In the genomic region with DNA sequence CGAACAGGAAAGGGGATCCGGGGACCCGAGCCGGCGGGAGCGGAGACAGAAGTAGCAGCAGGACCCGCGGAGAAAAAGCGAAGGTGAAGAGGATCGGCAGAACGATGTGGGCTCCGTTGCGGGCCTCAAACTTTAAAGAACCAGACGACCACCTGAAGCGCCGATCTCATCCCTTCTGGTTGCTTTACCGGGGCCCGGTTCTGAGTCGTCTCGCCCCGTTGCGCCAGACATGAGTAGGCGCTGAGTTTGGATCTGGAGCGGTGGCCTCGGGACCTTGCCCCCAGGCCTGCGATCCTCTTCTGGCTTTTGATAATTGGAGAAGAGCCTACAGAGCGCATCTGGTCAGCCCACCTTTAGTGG, we compare ENCODE assay signal across 9 mouse cellular contexts. TPM values are rescaled to one million over a fixed set of nuclear protein-coding genes. Genes with fewer than 3 reads are reported as not detected.
DNase-seq lines count a peak whose midpoint lies in the region; ATAC-seq lines count a peak whose summit lies in the region.
"Had no signal": no experiment of that assay in that cellular context is flagged by ENCODE, and none has a peak within 500 bp of the region (broad histone marks: within the 10 kb centered on the region; RNA-seq: fewer than 3 reads in every experiment).

No protein-coding gene starts in this region.

- ATAC-seq in kidney, embryonic 15.5 days (replicated peaks; ENCODE audit: low FRiP score): no peak
- ATAC-seq in embryonic facial prominence, embryonic 14.5 days (ENCODE audit: low read depth): no peak
- no peak for ATAC-seq in intestine, embryonic 14.5 days (replicated peaks; ENCODE audit: low FRiP score, low TSS enrichment, low read depth)
- no peak for ATAC-seq in neural tube, embryonic 12.5 days (ENCODE audit: low FRiP score, low read depth)
- ATAC-seq in erythroid progenitor cell, adult 5-6 weeks (replicated peaks; ENCODE audit: low FRiP score, poor library complexity, severe bottlenecking): no peak
- no peak for ATAC-seq in CD4-positive, CD25-positive, alpha-beta regulatory T cell, adult 4 months

- no peaks in the 10 kb centered on the region for H3K9me3 ChIP-seq in kidney, embryonic 15.5 days (replicated peaks)
- H3K9me3 ChIP-seq in embryonic facial prominence, embryonic 14.5 days (ENCODE audit: control insufficient read depth, low read length): no peaks in the 10 kb centered on the region
- no peaks in the 10 kb centered on the region for H3K9me3 ChIP-seq in intestine, embryonic 14.5 days (ENCODE audit: control insufficient read depth, low read length)
- no peaks in the 10 kb centered on the region for H3K9me3 ChIP-seq in neural tube, embryonic 12.5 days

- peak overlapping the region; percentile 99 for H3K4me2 ChIP-seq in kidney, embryonic 15.5 days
- peak overlapping the region; percentile 98 for H3K4me2 ChIP-seq in embryonic facial prominence, embryonic 14.5 days (ENCODE audit: low read depth, low read length)
- H3K4me2 ChIP-seq in intestine, embryonic 14.5 days (ENCODE audit: low read length): peak overlapping the region; percentile 98
- H3K4me2 ChIP-seq in neural tube, embryonic 12.5 days (replicated peaks): peak overlapping the region; percentile 82

- H3K4me1 ChIP-seq in kidney, embryonic 15.5 days: peaks cover 35% of the 10 kb centered on the region
- peaks cover 10% of the 10 kb centered on the region; the same call in 1 of the 2 replicates for H3K4me1 ChIP-seq in embryonic facial prominence, embryonic 14.5 days (ENCODE audit: control insufficient read depth, insufficient read depth, low read length)
- H3K4me1 ChIP-seq in intestine, embryonic 14.5 days (replicated peaks; ENCODE audit: control insufficient read depth, insufficient read depth, low read length): peaks cover 11% of the 10 kb centered on the region; the same call in 1 of the 2 replicates
- H3K4me1 ChIP-seq in neural tube, embryonic 12.5 days: peaks cover 21% of the 10 kb centered on the region; the same call in 1 of the 2 replicates

- H3K9ac ChIP-seq in kidney, embryonic 15.5 days: peak overlapping the region; percentile 55
- H3K9ac ChIP-seq in embryonic facial prominence, embryonic 14.5 days (ENCODE audit: low read depth, low read length): peak overlapping the region; percentile 70
- H3K9ac ChIP-seq in intestine, embryonic 14.5 days (ENCODE audit: low read length): peak overlapping the region; percentile 46; the same call in 1 of the 2 replicates
- H3K9ac ChIP-seq in neural tube, embryonic 12.5 days: peak overlapping the region; percentile 87

- DNase-seq in kidney, adult 8-10 months: no peak
- DNase-seq in embryonic facial prominence, embryonic 14.5 days (ENCODE audit: low spot score): no peak
- peak; percentile 62 for DNase-seq in intestine, embryonic 14.5 days (ENCODE audit: low spot score)
- no peak for DNase-seq in right cerebral cortex, postnatal 4 days

- peak overlapping the region; percentile 64 for H3K4me3 ChIP-seq in kidney, embryonic 15.5 days (replicated peaks)
- H3K4me3 ChIP-seq in embryonic facial prominence, embryonic 14.5 days (ENCODE audit: low read depth, low read length): peak overlapping the region; percentile 59
- peak overlapping the region; percentile 57 for H3K4me3 ChIP-seq in intestine, embryonic 14.5 days (ENCODE audit: low read depth, low read length)
- peak overlapping the region; percentile 79 for H3K4me3 ChIP-seq in neural tube, embryonic 12.5 days

- no peak overlapping the region for H3K27ac ChIP-seq in kidney, embryonic 15.5 days
- H3K27ac ChIP-seq in embryonic facial prominence, embryonic 14.5 days (replicated peaks; ENCODE audit: low read depth, low read length): no peak overlapping the region
- no peak overlapping the region for H3K27ac ChIP-seq in intestine, embryonic 14.5 days (ENCODE audit: low read depth)
- H3K27ac ChIP-seq in neural tube, embryonic 12.5 days: no peak overlapping the region; the same call in 1 of the 2 replicates

- under 1% methylated on average over 27 of the region's 27 CpGs for WGBS in kidney, embryonic 15.5 days
- WGBS in embryonic facial prominence, embryonic 14.5 days: under 1% methylated on average over 27 of the region's 27 CpGs
- WGBS in intestine, embryonic 14.5 days: 2% methylated on average over 27 of the region's 27 CpGs
- under 1% methylated on average over 27 of the region's 27 CpGs for WGBS in neural tube, embryonic 12.5 days

- H3K36me3 ChIP-seq in kidney, embryonic 15.5 days: no peaks in the 10 kb centered on the region
- no peaks in the 10 kb centered on the region for H3K36me3 ChIP-seq in embryonic facial prominence, embryonic 14.5 days (ENCODE audit: control insufficient read depth, insufficient read depth, low read length)
- no peaks in the 10 kb centered on the region for H3K36me3 ChIP-seq in intestine, embryonic 14.5 days (ENCODE audit: control insufficient read depth, insufficient read depth, low read length)
- H3K36me3 ChIP-seq in neural tube, embryonic 12.5 days: peaks cover 4% of the 10 kb centered on the region; the same call in 1 of the 2 replicates

- H3K27me3 ChIP-seq in kidney, embryonic 15.5 days: peaks cover 71% of the 10 kb centered on the region
- peaks cover 42% of the 10 kb centered on the region for H3K27me3 ChIP-seq in embryonic facial prominence, embryonic 14.5 days (replicated peaks; ENCODE audit: control insufficient read depth, insufficient read depth, low read length)
- H3K27me3 ChIP-seq in intestine, embryonic 14.5 days (replicated peaks; ENCODE audit: control insufficient read depth, insufficient read depth, low read length): peaks cover 42% of the 10 kb centered on the region
- H3K27me3 ChIP-seq in neural tube, embryonic 12.5 days (replicated peaks): no peaks in the 10 kb centered on the region

RNA-seq across cellular contexts. Expression of gene Sema5b, which starts 1.5 kb away (rescaled TPM):
- 6.2 and 6.8 TPM in 2 replicates for polyA plus RNA-seq in kidney, embryonic 15.5 days (2015; fragmentation: Nextera tagmentation; extraction: Ambion mirVana)
- 5.5 and 8.0 TPM in 2 replicates for polyA plus RNA-seq in embryonic facial prominence, embryonic 14.5 days (2014; fragmentation: Nextera tagmentation; extraction: Ambion mirVana)
- polyA plus RNA-seq in intestine, embryonic 14.5 days (2014; fragmentation: Nextera tagmentation; extraction: Ambion mirVana): 5.1 and 7.0 TPM in 2 replicates
- polyA plus RNA-seq in neural tube, embryonic 12.5 days (2016; fragmentation: Nextera tagmentation; extraction: Ambion mirVana): 43.2 and 46.1 TPM in 2 replicates
- total RNA-seq in erythroid progenitor cell, adult 5-6 weeks (2015; ENCODE audit: low replicate concordance): not detected in 2 replicates
- not detected in 2 replicates for total RNA-seq in erythroid progenitor cell, adult 5-6 weeks (2017; ENCODE audit: low replicate concordance)
- polyA plus RNA-seq in CD4-positive, CD25-positive, alpha-beta regulatory T cell, adult 4 months (2017; shearing (Covaris generic)): not detected
- total RNA-seq: monocyte, adult 5-6 weeks had no signal

RNA-seq across cellular contexts. Expression of gene Pdia5, which starts 51.7 kb away (rescaled TPM):
- polyA plus RNA-seq in kidney, embryonic 15.5 days (2015; fragmentation: Nextera tagmentation; extraction: Ambion mirVana): 49.4 and 52.8 TPM in 2 replicates
- 26.1 and 27.7 TPM in 2 replicates for polyA plus RNA-seq in embryonic facial prominence, embryonic 14.5 days (2014; fragmentation: Nextera tagmentation; extraction: Ambion mirVana)
- 18.2 and 19.7 TPM in 2 replicates for polyA plus RNA-seq in intestine, embryonic 14.5 days (2014; fragmentation: Nextera tagmentation; extraction: Ambion mirVana)
- 21.9 and 24.0 TPM in 2 replicates for polyA plus RNA-seq in neural tube, embryonic 12.5 days (2016; fragmentation: Nextera tagmentation; extraction: Ambion mirVana)
- total RNA-seq in erythroid progenitor cell, adult 5-6 weeks (2015; ENCODE audit: low replicate concordance): not detected in 2 replicates
- 1.2 and 1.6 TPM in 2 replicates for total RNA-seq in erythroid progenitor cell, adult 5-6 weeks (2017; ENCODE audit: low replicate concordance)
- polyA plus RNA-seq in CD4-positive, CD25-positive, alpha-beta regulatory T cell, adult 4 months (2017; shearing (Covaris generic)): not detected
- total RNA-seq: monocyte, adult 5-6 weeks had no signal

Comparison
In these comparisons a context has a peak if more than half of its experiments do, and no peak if none do; other contexts are left out.
1. RNA of gene Pdia5, which starts 51.7 kb away (polyA plus RNA-seq): 49.4 to 52.8 TPM in kidney, embryonic 15.5 days, 26.1 to 27.7 TPM in embryonic facial prominence, embryonic 14.5 days, 21.9 to 24.0 TPM in neural tube, embryonic 12.5 days and 18.2 to 19.7 TPM in intestine, embryonic 14.5 days; not detected in CD4-positive, CD25-positive, alpha-beta regulatory T cell, adult 4 months; every median in the first group is over 10 times any median in the second.
2. Peak in every context shown above with its lines, with median percentiles within 50 percentile points of each other: H3K4me2 ChIP-seq, H3K4me3 ChIP-seq and H3K9ac ChIP-seq.